Mouse (Mus musculus): Measurements from ENCODE around the gene Ggt6. TPM values are rescaled to one million over a fixed set of nuclear protein-coding genes. Genes with fewer than 3 reads are reported as not detected.

Ggt6 gene
- polyA plus RNA-seq (2016; fragmentation: Nextera tagmentation; extraction: Ambion mirVana): 0.08 TPM in 1 of 2 replicates, not detected in the other

GRCm38 (mm10) chr11:72434963-72435693 is at the start of gene Ggt6:
TSS of gene Ggt6 (plus strand) at chr11:72435526.
- H3K9me3 ChIP-seq (replicated peaks): no peaks in the 10 kb centered on the region
- WGBS: 67% methylated on average over 11 of the region's 11 CpGs
- no peaks in the 10 kb centered on the region for H3K27me3 ChIP-seq (ENCODE audit: low read depth, poor library complexity, severe bottlenecking)
- H3K36me3 ChIP-seq: no peaks in the 10 kb centered on the region
- H3K4me1 ChIP-seq: no peaks in the 10 kb centered on the region
- DNase-seq (ENCODE audit: low spot score): no peak
- no peak within 1 kb of the TSS for H3K27ac ChIP-seq
- H3K4me3 ChIP-seq: no peak within 1 kb of the TSS

GRCm38 (mm10) chr11:72388113-72388529 is 47.2 kb upstream of the Ggt6 start:
- Histone ChIP-seq H3K9me3 (replicated peaks) (no peaks in the 10 kb centered on the region), H3K27ac (no peak overlapping the region), H3K4me1 (peaks cover 4% of the 10 kb centered on the region; the same call in 1 of the 2 replicates), H3K4me3 (no peak overlapping the region), H3K27me3 (ENCODE audit: low read depth, poor library complexity, severe bottlenecking) (no peaks in the 10 kb centered on the region), H3K36me3 (no peaks in the 10 kb centered on the region)
- no peak for DNase-seq (ENCODE audit: low spot score)
- 90% methylated on average over 6 of the region's 6 CpGs for WGBS

- Histone ChIP-seq H3K4me3 (no peak overlapping the region), H3K27ac (no peak overlapping the region), H3K4me1 (peaks cover 10% of the 10 kb centered on the region; the same call in 1 of the 2 replicates), H3K27me3 (ENCODE audit: low read depth, poor library complexity, severe bottlenecking) (no peaks in the 10 kb centered on the region), H3K9me3 (replicated peaks) (no peaks in the 10 kb centered on the region), H3K36me3 (no peaks in the 10 kb centered on the region)
- no peak for DNase-seq (ENCODE audit: low spot score)
- WGBS: 90% methylated on average over 7 of the region's 7 CpGs
Observed at GRCm38 (mm10) chr11:72389407-72390142, 45.8 kb upstream of the Ggt6 start.

- Histone ChIP-seq H3K9me3 (replicated peaks) (no peaks in the 10 kb centered on the region), H3K27me3 (ENCODE audit: low read depth, poor library complexity, severe bottlenecking) (no peaks in the 10 kb centered on the region), H3K36me3 (no peaks in the 10 kb centered on the region), H3K27ac (no peak overlapping the region), H3K4me1 (peaks cover 23% of the 10 kb centered on the region), H3K4me3 (no peak overlapping the region)
- no peak for DNase-seq (ENCODE audit: low spot score)
- 86% methylated on average over 13 of the region's 13 CpGs for WGBS
Observed at GRCm38 (mm10) chr11:72391181-72391580, 44.1 kb upstream of the Ggt6 start.

DNA sequence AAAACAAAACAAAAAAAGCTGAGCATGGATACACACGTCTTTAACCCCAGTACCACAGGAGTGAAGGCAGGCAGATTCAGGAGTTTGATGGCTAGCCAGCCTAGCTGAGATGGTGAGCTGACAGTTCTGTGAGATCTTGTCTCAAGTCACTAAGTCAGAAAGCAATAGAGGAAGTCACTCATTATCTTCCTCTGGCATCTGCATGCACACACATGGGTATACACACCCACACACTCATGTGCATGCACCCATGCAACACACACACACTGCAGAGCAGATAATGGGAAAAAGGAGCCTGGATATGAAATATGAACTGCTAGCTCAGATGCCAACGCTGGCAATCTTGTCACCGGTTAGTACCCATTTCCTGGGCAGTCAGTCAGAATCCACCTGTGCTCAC is 42.1 kb upstream of the Ggt6 start:
- H3K4me3 ChIP-seq: no peak overlapping the region
- 93% methylated on average over 3 of the region's 3 CpGs for WGBS
- H3K27me3 ChIP-seq (ENCODE audit: low read depth, poor library complexity, severe bottlenecking): no peaks in the 10 kb centered on the region
- H3K36me3 ChIP-seq: no peaks in the 10 kb centered on the region
- no peak for DNase-seq (ENCODE audit: low spot score)
- no peaks in the 10 kb centered on the region for H3K9me3 ChIP-seq (replicated peaks)
- no peak overlapping the region for H3K27ac ChIP-seq
- peaks cover 28% of the 10 kb centered on the region for H3K4me1 ChIP-seq

DNA sequence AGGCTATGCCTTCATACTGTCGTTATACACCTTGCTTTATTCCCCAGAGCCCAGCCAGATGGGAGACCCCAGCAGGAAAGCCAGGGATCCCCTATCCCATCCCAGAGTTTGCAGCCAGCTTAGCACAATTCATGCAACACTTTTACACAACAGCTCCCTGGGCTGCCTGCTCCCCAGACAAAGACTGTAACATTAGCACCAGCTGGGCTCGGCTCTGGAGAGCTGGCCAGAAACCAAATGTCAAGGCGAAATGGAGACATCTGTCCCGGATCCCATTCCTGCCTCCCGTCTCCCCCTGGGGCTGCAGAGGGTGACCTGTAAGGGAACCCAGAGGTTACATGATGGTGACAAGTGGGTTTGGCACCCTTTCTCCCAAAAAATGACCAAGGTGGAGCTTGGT is 41.7 kb upstream of the Ggt6 start:
- DNase-seq (ENCODE audit: low spot score): no peak
- Histone ChIP-seq H3K4me1 (peaks cover 24% of the 10 kb centered on the region), H3K4me3 (no peak overlapping the region), H3K27me3 (ENCODE audit: low read depth, poor library complexity, severe bottlenecking) (no peaks in the 10 kb centered on the region), H3K27ac (no peak overlapping the region), H3K36me3 (no peaks in the 10 kb centered on the region), H3K9me3 (replicated peaks) (no peaks in the 10 kb centered on the region)
- WGBS: 63% methylated on average over 5 of the region's 5 CpGs

DNA sequence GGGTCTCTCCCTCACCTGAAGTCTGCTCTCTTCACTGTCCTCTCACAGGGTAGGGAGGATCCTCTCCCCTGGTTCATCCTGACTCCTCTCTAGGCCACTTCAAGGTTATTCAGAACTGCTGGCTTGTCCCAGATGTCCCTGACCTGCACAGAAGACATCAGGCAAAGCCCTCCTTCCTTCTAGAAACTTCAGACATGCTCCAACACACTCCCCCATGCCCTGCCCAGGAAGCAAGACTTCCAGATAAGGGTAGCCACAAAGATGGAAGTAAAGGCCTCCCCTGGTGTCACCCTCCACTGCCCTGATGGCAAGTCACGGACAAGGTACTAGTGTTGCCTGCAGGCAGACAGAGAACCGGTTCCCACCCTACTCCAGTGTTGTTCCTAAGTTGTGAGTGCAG is 40.6 kb upstream of the Ggt6 start:
- Histone ChIP-seq H3K27ac (0 out of 2 replicates have a peak overlapping the region, but pooled peaks have one; percentile 4), H3K36me3 (no peaks in the 10 kb centered on the region), H3K27me3 (ENCODE audit: low read depth, poor library complexity, severe bottlenecking) (no peaks in the 10 kb centered on the region), H3K4me1 (peaks cover 27% of the 10 kb centered on the region), H3K9me3 (replicated peaks) (no peaks in the 10 kb centered on the region), H3K4me3 (no peak overlapping the region)
- DNase-seq (ENCODE audit: low spot score): no peak
- whole genome bisulfite sequencing: 90% methylated on average over 2 of the region's 2 CpGs

DNA sequence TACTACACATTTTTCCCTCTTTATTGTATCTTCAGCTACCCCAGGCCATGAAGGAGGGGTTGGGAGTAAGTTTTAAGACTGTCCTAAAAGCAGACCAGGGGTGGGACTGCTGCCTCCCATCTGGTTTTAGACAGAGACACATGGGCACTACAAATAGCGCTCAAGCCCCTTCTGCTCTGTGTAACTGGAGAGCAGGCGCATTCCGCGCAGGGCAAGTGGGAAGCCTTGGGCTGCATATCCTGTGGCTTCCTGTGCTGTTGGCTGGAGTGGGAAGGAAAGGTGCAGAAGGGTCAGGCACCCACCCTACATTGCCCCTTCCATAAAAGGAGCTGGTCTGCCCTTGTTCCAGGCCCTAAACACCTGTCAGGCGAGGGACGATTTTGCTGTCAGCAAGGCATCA is 39.7 kb upstream of the Ggt6 start:
- no peaks in the 10 kb centered on the region for H3K9me3 ChIP-seq (replicated peaks)
- no peak overlapping the region for H3K4me3 ChIP-seq
- DNase-seq (ENCODE audit: low spot score): no peak
- 71% methylated on average over 6 of the region's 6 CpGs for WGBS
- H3K36me3 ChIP-seq: peaks cover 4% of the 10 kb centered on the region; the same call in 1 of the 2 replicates
- no peaks in the 10 kb centered on the region for H3K27me3 ChIP-seq (ENCODE audit: low read depth, poor library complexity, severe bottlenecking)
- peaks cover 28% of the 10 kb centered on the region for H3K4me1 ChIP-seq
- no peak overlapping the region for H3K27ac ChIP-seq

GRCm38 (mm10) chr11:72396621-72397020 is 38.7 kb upstream of the Ggt6 start:
- 0 out of 2 replicates have a peak overlapping the region, but pooled peaks have one; percentile 26 for H3K27ac ChIP-seq
- H3K36me3 ChIP-seq: peaks cover 6% of the 10 kb centered on the region; the same call in 1 of the 2 replicates
- WGBS: 83% methylated on average over 7 of the region's 7 CpGs
- H3K4me3 ChIP-seq: no peak overlapping the region
- no peaks in the 10 kb centered on the region for H3K9me3 ChIP-seq (replicated peaks)
- no peaks in the 10 kb centered on the region for H3K27me3 ChIP-seq (ENCODE audit: low read depth, poor library complexity, severe bottlenecking)
- no peak for DNase-seq (ENCODE audit: low spot score)
- H3K4me1 ChIP-seq: peaks cover 37% of the 10 kb centered on the region

GRCm38 (mm10) chr11:72397072-72397471 is 38.3 kb upstream of the Ggt6 start:
- no peak overlapping the region for H3K4me3 ChIP-seq
- H3K9me3 ChIP-seq (replicated peaks): no peaks in the 10 kb centered on the region
- 94% methylated on average over 10 of the region's 10 CpGs for WGBS
- no peak for DNase-seq (ENCODE audit: low spot score)
- no peaks in the 10 kb centered on the region for H3K27me3 ChIP-seq (ENCODE audit: low read depth, poor library complexity, severe bottlenecking)
- H3K4me1 ChIP-seq: peaks cover 39% of the 10 kb centered on the region
- H3K36me3 ChIP-seq: peaks cover 6% of the 10 kb centered on the region; the same call in 1 of the 2 replicates
- H3K27ac ChIP-seq: no peak overlapping the region

DNA sequence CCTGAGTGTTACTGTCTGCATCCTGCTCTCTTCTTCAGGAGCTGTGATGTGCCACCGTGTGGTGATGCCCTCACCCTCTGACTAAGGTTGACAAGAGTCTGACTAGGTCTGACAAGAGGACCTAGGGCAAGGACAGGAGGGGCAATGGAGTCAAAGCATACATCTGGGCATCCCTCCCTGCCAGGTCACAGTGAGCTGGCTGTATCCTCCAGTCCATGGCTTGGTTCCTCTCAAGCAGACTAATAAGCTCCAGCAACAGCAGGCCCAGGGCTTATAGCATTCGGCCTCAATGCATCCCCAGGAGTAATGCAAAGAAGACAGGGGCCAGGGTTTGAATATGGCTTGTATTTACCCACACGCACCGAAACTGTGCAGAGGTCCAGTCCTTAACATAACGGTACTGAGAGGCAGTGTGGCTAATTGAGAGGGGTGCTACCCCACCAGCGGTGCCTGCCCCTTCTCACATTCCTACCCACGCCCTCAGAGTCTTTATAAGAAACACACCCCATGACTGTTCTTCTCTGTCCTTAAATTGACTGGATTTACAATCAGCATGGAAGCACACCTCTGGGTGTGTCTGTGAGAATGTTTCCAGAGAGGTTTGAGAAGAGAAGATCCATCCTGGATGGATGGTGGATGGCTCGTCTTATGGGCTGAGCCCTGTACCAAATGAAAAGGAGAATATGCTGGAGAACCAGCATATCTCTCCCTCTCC is 37.4 kb upstream of the Ggt6 start:
- Histone ChIP-seq H3K9me3 (replicated peaks) (no peaks in the 10 kb centered on the region), H3K4me1 (peaks cover 42% of the 10 kb centered on the region), H3K27ac (0 out of 2 replicates have a peak overlapping the region, but pooled peaks have one; percentile 42), H3K36me3 (peaks cover 6% of the 10 kb centered on the region; the same call in 1 of the 2 replicates), H3K27me3 (ENCODE audit: low read depth, poor library complexity, severe bottlenecking) (no peaks in the 10 kb centered on the region), H3K4me3 (no peak overlapping the region)
- DNase-seq (ENCODE audit: low spot score): no peak
- 89% methylated on average over 8 of the region's 8 CpGs for WGBS

- Histone ChIP-seq H3K27me3 (ENCODE audit: low read depth, poor library complexity, severe bottlenecking) (no peaks in the 10 kb centered on the region; the same call in 1 of the 2 replicates), H3K9me3 (replicated peaks) (no peaks in the 10 kb centered on the region), H3K36me3 (peaks cover 6% of the 10 kb centered on the region; the same call in 1 of the 2 replicates), H3K4me3 (no peak overlapping the region), H3K27ac (0 out of 2 replicates have a peak overlapping the region, but pooled peaks have one; percentile 42), H3K4me1 (peaks cover 28% of the 10 kb centered on the region)
- no peak for DNase-seq (ENCODE audit: low spot score)
- WGBS: 88% methylated on average over 12 of the region's 12 CpGs
Observed at GRCm38 (mm10) chr11:72401068-72401467, 34.3 kb upstream of the Ggt6 start.
